Mouse (Mus musculus) hindbrain, postnatal 0 days (tissue): ENCODE data around the gene Egln3. TPM values are rescaled to one million over a fixed set of nuclear protein-coding genes. Genes with fewer than 3 reads are reported as not detected.

Experiments
- ATAC-seq: fragments of 200-750 bp; cut with Nextera tagmentation; 2 replicates; pipeline ENCODE4 v1.8.0; 2017; ENCODE audit warnings: mild to moderate bottlenecking, moderate TSS enrichment, moderate library complexity
- DNase-seq: peaks from one replicate; pipeline ENCODE4 v3.0.0-alpha.2; 2015; ENCODE audit warnings: low spot score
- H3K27ac ChIP-seq: fragments of 300-500 bp; sonication (generic); 2 replicates; pipeline ENCODE4 v1.5.1; 2014; ENCODE audit warnings: mild to moderate bottlenecking
- H3K27me3 ChIP-seq: fragments of 300-500 bp; sonication (generic); 2 replicates; pipeline ENCODE4 v1.6.1; 2014; ENCODE audit warnings: low read length, mixed read lengths; ENCODE audit not compliant: insufficient read depth
- H3K36me3 ChIP-seq: fragments of 300-500 bp; sonication (generic); 2 replicates; pipeline ENCODE4 v1.6.1; 2014; ENCODE audit warnings: low read length, mixed read lengths; ENCODE audit not compliant: insufficient read depth
- H3K4me1 ChIP-seq: fragments of 300-500 bp; sonication (generic); 2 replicates; pipeline ENCODE4 v1.6.1; 2014; ENCODE audit warnings: antibody characterized with exemption, low read length, mixed read lengths; ENCODE audit not compliant: insufficient read depth
- H3K4me2 ChIP-seq: fragments of 300-500 bp; sonication (generic); 2 replicates; pipeline ENCODE4 v1.6.1; 2014; ENCODE audit warnings: low read depth, mild to moderate bottlenecking, low read length, moderate library complexity, mixed read lengths
- H3K4me3 ChIP-seq: fragments of 300-500 bp; sonication (generic); 2 replicates; pipeline ENCODE4 v1.5.1; 2014; ENCODE audit warnings: low read length
- H3K9ac ChIP-seq: fragments of 300-500 bp; sonication (generic); replicated peaks from 2 replicates; pipeline ENCODE4 v1.6.1; 2014; ENCODE audit warnings: mild to moderate bottlenecking, low read length, moderate library complexity, mixed read lengths
- H3K9me3 ChIP-seq: fragments of 300-500 bp; sonication (generic); 2 replicates; pipeline ENCODE4 v1.6.1; 2016; ENCODE audit warnings: low read length, mixed read lengths
- CTCF ChIP-seq: IDR thresholded peaks from 2 replicates; pipeline ENCODE4 v1.5.1; 2016; ENCODE audit warnings: antibody characterized with exemption, control low read depth, low read depth
- WGBS: fragments of 180-500 bp; shearing (Covaris S2); extraction: QIAGEN DNeasy Blood & Tissue Kit; methylation state at CpG from one replicate; pipeline ENCODE4 v1.1.7; 2014; 5-methylcytosine and 5-hydroxymethylcytosine counted together
- polyA plus RNA-seq: library from polyadenylated mRNA; unstranded; fragments of >200 nt; fragmentation: Nextera tagmentation; extraction: Ambion mirVana; gene quantifications from 2 replicates; pipeline ENCODE4 v1.2.1, GENCODE M21; 2015
- total RNA-seq: library from RNA; depleted of rRNA; stranded (reverse); fragments of >200 nt; gene quantifications from 2 replicates; pipeline ENCODE4 v1.2.3, GENCODE M21; 2014

The Egln3 gene
- total and polyA plus RNA-seq, 2 experiments from 2014 or later: 5.8 to 8.3 TPM

DNA sequence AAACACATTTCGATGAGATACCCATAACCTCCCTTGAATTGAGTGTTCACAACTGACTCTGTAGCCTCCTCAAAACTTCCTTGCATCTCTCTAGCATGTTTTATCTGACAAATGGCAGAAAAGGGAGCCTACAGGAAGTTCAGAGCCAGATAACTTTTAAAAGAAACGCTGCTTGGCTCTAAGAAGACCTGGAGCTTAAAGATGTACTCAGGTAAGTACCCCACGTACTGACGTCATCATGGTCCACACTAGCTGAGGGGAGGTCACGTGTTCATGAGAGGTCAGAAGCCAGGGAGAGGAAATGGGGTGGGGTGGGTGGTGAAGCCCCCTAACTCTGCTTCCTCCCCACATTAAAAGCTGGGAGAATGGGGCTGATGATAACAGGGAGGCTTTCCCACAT, 13.0 kb upstream of the Egln3 start:
- H3K9me3 ChIP-seq: no peaks in the 10 kb centered on the region
- no peaks in the 10 kb centered on the region for H3K36me3 ChIP-seq
- no peak overlapping the region for H3K4me3 ChIP-seq
- no peak overlapping the region for H3K4me2 ChIP-seq
- H3K9ac ChIP-seq: no peak overlapping the region
- TF ChIP-seq CTCF: no peak
- 83% methylated on average over 5 of the region's 5 CpGs for WGBS
- H3K4me1 ChIP-seq: no peaks in the 10 kb centered on the region
- no peak for ATAC-seq
- H3K27ac ChIP-seq: no peak overlapping the region
- H3K27me3 ChIP-seq: no peaks in the 10 kb centered on the region
- DNase-seq: no peak

DNA sequence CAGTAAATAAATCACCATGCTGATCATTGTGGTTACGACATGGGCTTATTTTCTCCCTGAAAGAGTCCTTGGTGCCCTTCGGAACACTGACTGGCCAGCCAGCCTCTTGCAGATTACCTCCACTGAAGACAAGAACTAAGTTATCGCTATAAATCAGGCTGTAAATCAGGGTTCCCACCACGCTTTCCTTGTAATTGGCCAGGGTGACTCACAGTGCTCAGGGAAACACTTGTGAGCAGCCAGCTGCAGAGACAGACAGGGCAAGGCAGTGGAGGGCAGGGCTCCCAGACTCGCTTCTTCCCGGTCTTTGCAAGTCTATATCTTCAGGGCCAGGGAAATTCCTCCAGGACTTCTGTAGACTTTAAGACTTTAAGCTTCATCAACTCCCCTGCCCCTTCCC, 10.8 kb upstream of the Egln3 start:
- H3K4me3 ChIP-seq: no peak overlapping the region
- no peak for ATAC-seq
- TF ChIP-seq CTCF: no peak

DNA sequence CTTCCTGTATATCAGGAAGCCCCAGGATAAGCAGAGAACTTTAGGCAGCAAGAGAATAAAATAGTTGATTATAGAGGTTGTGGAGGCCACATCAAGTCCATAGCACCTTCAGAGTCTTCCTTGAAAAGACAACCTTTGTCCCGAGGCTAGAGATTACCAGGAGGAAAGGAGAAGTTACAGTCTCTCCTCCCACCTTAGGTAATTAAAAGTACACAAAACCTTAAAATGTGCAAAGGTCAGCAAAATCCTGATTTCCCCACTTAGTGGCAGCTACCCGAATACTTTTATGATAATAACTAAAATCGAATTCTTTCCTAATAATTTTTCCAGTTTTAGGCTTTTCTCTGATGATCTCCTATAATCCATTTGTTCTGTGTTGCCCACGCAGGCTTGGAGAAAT, 10.2 kb upstream of the Egln3 start:
- H3K27me3 ChIP-seq: no peaks in the 10 kb centered on the region
- H3K9ac ChIP-seq: no peak overlapping the region
- no peak for TF ChIP-seq CTCF
- no peak overlapping the region for H3K4me3 ChIP-seq
- no peaks in the 10 kb centered on the region for H3K9me3 ChIP-seq
- H3K4me2 ChIP-seq: no peak overlapping the region
- no peaks in the 10 kb centered on the region for H3K36me3 ChIP-seq
- no peaks in the 10 kb centered on the region for H3K4me1 ChIP-seq
- no peak overlapping the region for H3K27ac ChIP-seq
- WGBS: 89% methylated on average over 4 of the region's 4 CpGs
- DNase-seq (no peak), ATAC-seq (no peak)

More for the DNA sequence above, 10.8 kb upstream of the Egln3 start:
- Histone ChIP-seq H3K4me2 (no peak overlapping the region), H3K27ac (no peak overlapping the region), H3K9ac (no peak overlapping the region), H3K9me3 (no peaks in the 10 kb centered on the region), H3K4me1 (no peaks in the 10 kb centered on the region), H3K27me3 (no peaks in the 10 kb centered on the region), H3K36me3 (no peaks in the 10 kb centered on the region)
- 71% methylated on average over 6 of the region's 6 CpGs for WGBS
- DNase-seq: no peak

DNA sequence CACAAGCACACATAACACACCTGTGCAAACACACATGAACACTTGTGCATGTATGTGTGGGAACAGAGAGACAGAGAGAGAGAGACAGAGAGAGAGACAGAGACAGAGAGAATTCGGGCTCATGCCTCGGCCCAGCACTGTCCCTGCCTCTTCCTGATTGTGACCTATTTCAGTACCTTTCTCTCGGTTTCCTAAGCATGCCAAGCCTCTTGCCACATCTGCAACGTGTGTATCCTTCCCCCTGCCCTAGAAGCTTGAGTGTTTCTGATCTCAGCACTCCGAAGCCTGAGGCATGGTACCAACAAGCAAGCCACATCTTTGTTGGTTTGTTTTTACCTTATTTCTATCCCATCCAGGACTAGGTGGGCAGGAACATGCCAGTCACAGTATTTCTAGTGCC, 9.6 kb upstream of the Egln3 start:
- H3K4me3 ChIP-seq: no peak overlapping the region
- TF ChIP-seq CTCF: no peak

DNA sequence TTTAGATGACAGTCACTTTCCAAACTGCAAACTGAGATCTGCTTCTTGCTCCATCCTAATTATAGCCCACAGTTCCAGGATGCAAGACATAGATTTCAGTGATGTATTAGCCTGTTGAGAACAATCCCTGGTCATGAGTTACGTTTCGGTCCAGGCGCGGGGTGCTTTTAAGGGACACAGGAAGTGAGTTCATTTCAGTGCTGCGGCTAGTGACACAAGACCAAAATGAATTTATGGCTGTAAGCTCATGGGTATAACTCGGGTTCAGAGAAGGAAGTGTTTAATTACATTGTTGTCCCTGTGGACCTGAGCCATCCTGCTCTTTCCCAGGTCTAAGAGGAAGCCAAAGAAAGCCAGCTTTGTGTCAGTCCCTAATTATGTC, 5.5 kb upstream of the Egln3 start:
- no peak overlapping the region for H3K27ac ChIP-seq
- H3K9me3 ChIP-seq: no peaks in the 10 kb centered on the region
- H3K36me3 ChIP-seq: no peaks in the 10 kb centered on the region
- no peak overlapping the region for H3K4me3 ChIP-seq
- TF ChIP-seq CTCF: no peak
- WGBS: 81% methylated on average over 6 of the region's 6 CpGs
- no peaks in the 10 kb centered on the region for H3K4me1 ChIP-seq
- H3K9ac ChIP-seq: no peak overlapping the region
- H3K27me3 ChIP-seq: no peaks in the 10 kb centered on the region
- no peak overlapping the region for H3K4me2 ChIP-seq
- ATAC-seq (no peak), DNase-seq (no peak)

More for the DNA sequence above, 9.6 kb upstream of the Egln3 start:
- DNase-seq (no peak), ATAC-seq (no peak)
- Histone ChIP-seq H3K36me3 (no peaks in the 10 kb centered on the region), H3K27ac (no peak overlapping the region), H3K9me3 (no peaks in the 10 kb centered on the region), H3K27me3 (no peaks in the 10 kb centered on the region), H3K4me1 (no peaks in the 10 kb centered on the region), H3K4me2 (no peak overlapping the region), H3K9ac (no peak overlapping the region)
- WGBS: 69% methylated on average over 5 of the region's 5 CpGs

DNA sequence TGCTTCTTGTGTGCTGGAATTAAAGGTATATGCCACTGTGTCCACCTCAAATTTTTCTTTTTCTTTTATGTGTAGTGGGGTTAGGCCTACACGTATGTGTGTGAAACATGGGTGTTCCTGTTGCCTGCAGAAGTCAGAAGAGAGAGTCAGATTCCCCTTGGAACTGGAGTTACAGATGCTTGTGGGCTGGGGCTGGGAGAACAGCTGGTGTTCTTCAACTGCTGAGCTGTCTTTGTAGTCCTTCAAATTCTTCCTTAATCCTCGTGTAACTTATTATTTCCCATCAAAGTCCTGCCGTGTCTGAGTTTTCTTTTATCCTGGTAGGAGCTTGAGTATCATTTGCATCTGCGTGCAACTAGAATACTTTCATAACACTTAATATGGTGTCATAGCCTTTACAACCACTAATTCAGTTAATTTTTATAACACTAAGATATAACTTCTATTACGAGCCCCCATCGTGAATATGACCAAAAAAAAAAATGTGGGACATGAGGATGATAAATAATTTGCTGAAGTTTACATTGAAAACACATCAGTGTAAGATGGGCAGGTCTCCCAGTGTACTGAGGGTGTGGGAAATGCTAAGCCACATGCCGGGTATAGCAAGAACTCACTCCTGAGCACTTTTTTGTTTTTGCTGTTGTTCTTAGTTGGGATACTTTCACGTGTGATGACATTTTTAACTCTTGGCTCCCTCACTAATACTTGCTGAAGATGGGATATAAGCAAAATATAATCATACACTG, 4.9 kb upstream of the Egln3 start:
- no peak for ATAC-seq
- 63% methylated on average over 8 of the region's 8 CpGs for WGBS
- H3K9ac ChIP-seq: no peak overlapping the region

DNA sequence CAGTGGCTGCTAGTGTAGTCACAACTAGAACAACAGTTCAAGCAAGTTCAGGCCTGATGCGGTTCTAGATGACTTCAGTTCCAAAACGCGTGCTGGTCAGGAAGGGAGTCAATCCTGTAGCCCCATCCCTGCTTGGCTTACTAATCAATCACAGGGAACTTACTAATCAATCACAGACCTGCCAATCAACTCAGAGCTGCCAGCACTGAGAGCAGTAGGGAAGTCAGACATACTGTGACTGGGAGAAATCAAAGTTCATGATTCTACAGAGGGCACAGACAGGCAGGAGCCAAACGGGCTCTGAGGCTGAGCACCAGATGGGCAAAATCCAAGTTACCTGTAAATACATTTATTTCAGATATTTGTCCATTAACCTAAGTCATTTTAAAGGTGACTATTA, 2.1 kb upstream of the Egln3 start:
- Histone ChIP-seq H3K4me1 (no peaks in the 10 kb centered on the region), H3K27me3 (no peaks in the 10 kb centered on the region; the same call in 1 of the 2 replicates), H3K4me3 (no peak overlapping the region), H3K27ac (no peak overlapping the region), H3K4me2 (no peak overlapping the region), H3K9me3 (no peaks in the 10 kb centered on the region), H3K36me3 (no peaks in the 10 kb centered on the region), H3K9ac (no peak overlapping the region)
- DNase-seq (no peak), ATAC-seq (no peak)
- no peak for TF ChIP-seq CTCF
- WGBS: 91% methylated on average over 4 of the region's 4 CpGs

More for the DNA sequence above, 4.9 kb upstream of the Egln3 start:
- Histone ChIP-seq H3K27me3 (no peaks in the 10 kb centered on the region), H3K4me3 (no peak overlapping the region), H3K4me1 (no peaks in the 10 kb centered on the region), H3K4me2 (no peak overlapping the region), H3K36me3 (no peaks in the 10 kb centered on the region), H3K27ac (no peak overlapping the region), H3K9me3 (no peaks in the 10 kb centered on the region)
- no peak for TF ChIP-seq CTCF
- no peak for DNase-seq
